Mouse (Mus musculus): Measurements from ENCODE around the gene Aar2. TPM values are rescaled to one million over a fixed set of nuclear protein-coding genes. Genes with fewer than 3 reads are reported as not detected.

The Aar2 gene
- total RNA-seq, 2 experiments from 2014 or later: 23.3 to 24.1 TPM

GRCm38 (mm10) chr2:156568647-156569046 lies 21.3 kb downstream of the Aar2 start:
- DNase-seq: no peak

GRCm38 (mm10) chr2:156569261-156569660 lies 21.9 kb downstream of the Aar2 start:
- DNase-seq: no peak

GRCm38 (mm10) chr2:156571521-156571920 lies 24.1 kb downstream of the Aar2 start:
- no peak for DNase-seq

- no peak for DNase-seq
These were observed 29.6 kb downstream of the Aar2 start for GRCm38 (mm10) chr2:156576850-156577587.

- DNase-seq: no peak
These were observed 33.1 kb downstream of the Aar2 start for GRCm38 (mm10) chr2:156580507-156580906.

GRCm38 (mm10) chr2:156581244-156581643 lies 33.9 kb downstream of the Aar2 start:
- DNase-seq: no peak

GRCm38 (mm10) chr2:156582887-156583286 lies 35.5 kb downstream of the Aar2 start:
- peak in 1 of 2 experiments; percentile 56 for DNase-seq

- peak in 1 of 2 experiments; percentile 55 for DNase-seq
These were observed 36.9 kb downstream of the Aar2 start for GRCm38 (mm10) chr2:156584154-156584796.

- DNase-seq: peak; percentile 68 to 81
These were observed 37.5 kb downstream of the Aar2 start for GRCm38 (mm10) chr2:156584797-156585471.

- DNase-seq: no peak
These were observed 42.1 kb downstream of the Aar2 start for GRCm38 (mm10) chr2:156589481-156589880.

GRCm38 (mm10) chr2:156594987-156595490 lies 47.7 kb downstream of the Aar2 start:
- no peak for DNase-seq

GRCm38 (mm10) chr2:156602581-156602980 lies 55.2 kb downstream of the Aar2 start:
- DNase-seq: no peak

GRCm38 (mm10) chr2:156603671-156604070 lies 56.3 kb downstream of the Aar2 start:
- DNase-seq: no peak

GRCm38 (mm10) chr2:156605144-156605543 lies 57.8 kb downstream of the Aar2 start:
- DNase-seq: no peak

- DNase-seq: no peak
These were observed 58.6 kb downstream of the Aar2 start for GRCm38 (mm10) chr2:156605971-156606370.

- DNase-seq: peak; percentile 57 to 81
These were observed 65.7 kb downstream of the Aar2 start for GRCm38 (mm10) chr2:156613081-156613540.

GRCm38 (mm10) chr2:156613541-156614257 lies 66.3 kb downstream of the Aar2 start, which contains the start of gene Dlgap4:
Dlgap4 (plus strand) TSS chr2:156613705.
- DNase-seq: peak in 1 of 2 experiments; percentile 30

GRCm38 (mm10) chr2:156614258-156614556 lies 66.8 kb downstream of the Aar2 start:
- DNase-seq: no peak

GRCm38 (mm10) chr2:156614661-156615654 lies 67.6 kb downstream of the Aar2 start:
- DNase-seq: peak in 1 of 2 experiments; percentile 16

- DNase-seq: no peak
These were observed 69.1 kb downstream of the Aar2 start for GRCm38 (mm10) chr2:156616513-156616912.

- peak; percentile 68 to 72 for DNase-seq
These were observed 70.2 kb downstream of the Aar2 start for GRCm38 (mm10) chr2:156617536-156617935.

Measured in heart, adult 18-20 months (tissue).